Mouse (Mus musculus) stomach, embryonic 15.5 days (tissue): ENCODE data around the gene Fgr. TPM values are rescaled to one million over a fixed set of nuclear protein-coding genes. Genes with fewer than 3 reads are reported as not detected.

Experiments
- ATAC-seq: fragments of 200-750 bp; cut with Nextera tagmentation; 2 replicates; pipeline ENCODE4 v1.8.0; 2017; ENCODE audit warnings: low read depth, moderate number of reproducible peaks, moderate TSS enrichment; ENCODE audit not compliant: insufficient read depth, low FRiP score
- H3K27ac ChIP-seq: fragments of 300-500 bp; sonication (generic); 2 replicates; pipeline ENCODE4 v1.5.1; 2015; ENCODE audit warnings: mild to moderate bottlenecking, inconsistent platforms
- H3K27me3 ChIP-seq: fragments of 300-500 bp; sonication (generic); replicated peaks from 2 replicates; pipeline ENCODE4 v1.6.1; 2015; ENCODE audit warnings: inconsistent platforms
- H3K36me3 ChIP-seq: fragments of 300-500 bp; sonication (generic); 2 replicates; pipeline ENCODE4 v1.6.1; 2015; ENCODE audit warnings: inconsistent platforms
- H3K4me1 ChIP-seq: fragments of 300-500 bp; sonication (generic); 2 replicates; pipeline ENCODE4 v1.6.1; 2015; ENCODE audit warnings: inconsistent platforms
- H3K4me2 ChIP-seq: fragments of 300-500 bp; sonication (generic); 2 replicates; pipeline ENCODE4 v1.6.1; 2015; ENCODE audit warnings: mild to moderate bottlenecking, inconsistent platforms
- H3K4me3 ChIP-seq: fragments of 300-500 bp; sonication (generic); replicated peaks from 2 replicates; pipeline ENCODE4 v1.5.1; 2015; ENCODE audit warnings: inconsistent platforms
- H3K9ac ChIP-seq: fragments of 300-500 bp; sonication (generic); 2 replicates; pipeline ENCODE4 v1.6.1; 2015; ENCODE audit warnings: inconsistent platforms
- H3K9me3 ChIP-seq: fragments of 300-500 bp; sonication (generic); 2 replicates; pipeline ENCODE4 v1.6.1; 2016; ENCODE audit warnings: inconsistent platforms
- WGBS: fragments of 180-500 bp; shearing (Covaris S2); methylation state at CpG from one replicate; pipeline ENCODE4 v1.1.7; 2015; 5-methylcytosine and 5-hydroxymethylcytosine counted together
- polyA plus RNA-seq: library from polyadenylated mRNA; unstranded; fragments of >200 nt; fragmentation: Nextera tagmentation; extraction: Ambion mirVana; gene quantifications from 2 replicates; pipeline ENCODE4 v1.2.1, GENCODE M21; 2015

The Fgr gene
- polyA plus RNA-seq, 1 experiment from 2014 or later, result 1.6 TPM

- H3K4me3 ChIP-seq, result no peak overlapping the region
- no peak overlapping the region for H3K4me2 ChIP-seq
- no peaks in the 10 kb centered on the region for H3K36me3 ChIP-seq
- H3K4me1 ChIP-seq, result peaks cover 98% of the 10 kb centered on the region
- H3K9ac ChIP-seq, result no peak overlapping the region
- H3K27me3 ChIP-seq, result no peaks in the 10 kb centered on the region
- 0 out of 2 replicates have a peak overlapping the region, but pooled peaks have one; percentile 81 for H3K27ac ChIP-seq
- WGBS, result 40% methylated on average over 6 of the region's 6 CpGs
- H3K9me3 ChIP-seq, result no peaks in the 10 kb centered on the region
- no peak for ATAC-seq
Observed at GRCm38 (mm10) chr4:133044647-133045094, 70.8 kb downstream of the Fgr start.

- peaks cover 100% of the 10 kb centered on the region for H3K4me1 ChIP-seq
- no peaks in the 10 kb centered on the region for H3K36me3 ChIP-seq
- no peak overlapping the region for H3K9ac ChIP-seq
- 0 out of 2 replicates have a peak overlapping the region, but pooled peaks have one; percentile 24 for H3K4me2 ChIP-seq
- ATAC-seq, result no peak
- peak overlapping the region; percentile 73 for H3K27ac ChIP-seq
- H3K27me3 ChIP-seq, result no peaks in the 10 kb centered on the region
- no peaks in the 10 kb centered on the region for H3K9me3 ChIP-seq
- no peak overlapping the region for H3K4me3 ChIP-seq
- WGBS, result 44% methylated on average over 11 of the region's 11 CpGs
Observed at GRCm38 (mm10) chr4:133045771-133046474, 72.0 kb downstream of the Fgr start.

- Histone ChIP-seq H3K36me3 (no peaks in the 10 kb centered on the region), H3K4me1 (peaks cover 100% of the 10 kb centered on the region), H3K9ac (no peak overlapping the region), H3K27ac (peak overlapping the region; percentile 73; the same call in 1 of the 2 replicates), H3K9me3 (no peaks in the 10 kb centered on the region), H3K27me3 (no peaks in the 10 kb centered on the region), H3K4me3 (no peak overlapping the region), H3K4me2 (peak overlapping the region; percentile 19; the same call in 1 of the 2 replicates)
- WGBS, result 37% methylated on average over 12 of the region's 12 CpGs
- no peak for ATAC-seq
Observed at GRCm38 (mm10) chr4:133046691-133047352, 72.9 kb downstream of the Fgr start.

GRCm38 (mm10) chr4:133047353-133048105, 73.6 kb downstream of the Fgr start:
- Histone ChIP-seq H3K4me1 (peaks cover 100% of the 10 kb centered on the region), H3K9me3 (no peaks in the 10 kb centered on the region), H3K4me3 (no peak overlapping the region), H3K27me3 (no peaks in the 10 kb centered on the region), H3K4me2 (peak overlapping the region; percentile 19; the same call in 1 of the 2 replicates), H3K36me3 (no peaks in the 10 kb centered on the region), H3K9ac (no peak overlapping the region), H3K27ac (peak overlapping the region; percentile 73; the same call in 1 of the 2 replicates)
- WGBS, result 31% methylated on average over 16 of the region's 16 CpGs
- ATAC-seq, result no peak

GRCm38 (mm10) chr4:133049071-133049920, 75.4 kb downstream of the Fgr start:
- H3K27ac ChIP-seq, result peak overlapping the region; percentile 61; the same call in 1 of the 2 replicates
- ATAC-seq, result no peak
- H3K4me1 ChIP-seq, result peaks cover 99% of the 10 kb centered on the region
- H3K27me3 ChIP-seq, result no peaks in the 10 kb centered on the region
- H3K9ac ChIP-seq, result no peak overlapping the region
- H3K4me3 ChIP-seq, result no peak overlapping the region
- H3K9me3 ChIP-seq, result no peaks in the 10 kb centered on the region
- H3K4me2 ChIP-seq, result no peak overlapping the region
- 61% methylated on average over 19 of the region's 19 CpGs for WGBS
- no peaks in the 10 kb centered on the region for H3K36me3 ChIP-seq

- 0 out of 2 replicates have a peak, but pooled peaks cover under 1% of the 10 kb centered on the region for H3K36me3 ChIP-seq
- no peak overlapping the region for H3K4me3 ChIP-seq
- peak overlapping the region; percentile 41; the same call in 1 of the 2 replicates for H3K27ac ChIP-seq
- no peak overlapping the region for H3K9ac ChIP-seq
- no peak overlapping the region for H3K4me2 ChIP-seq
- WGBS, result 65% methylated on average over 9 of the region's 9 CpGs
- H3K27me3 ChIP-seq, result no peaks in the 10 kb centered on the region
- ATAC-seq, result no peak
- peaks cover 98% of the 10 kb centered on the region for H3K4me1 ChIP-seq
- H3K9me3 ChIP-seq, result no peaks in the 10 kb centered on the region
Observed at GRCm38 (mm10) chr4:133050196-133050836, 76.4 kb downstream of the Fgr start.

GRCm38 (mm10) chr4:133050837-133051549, 77.1 kb downstream of the Fgr start:
- Histone ChIP-seq H3K4me1 (peaks cover 98% of the 10 kb centered on the region), H3K9me3 (no peaks in the 10 kb centered on the region), H3K27ac (0 out of 2 replicates have a peak overlapping the region, but pooled peaks have one; percentile 40), H3K9ac (no peak overlapping the region), H3K27me3 (no peaks in the 10 kb centered on the region), H3K36me3 (0 out of 2 replicates have a peak, but pooled peaks cover 4% of the 10 kb centered on the region), H3K4me2 (no peak overlapping the region), H3K4me3 (no peak overlapping the region)
- whole genome bisulfite sequencing, result 78% methylated on average over 6 of the region's 6 CpGs
- ATAC-seq, result no peak

- no peak for ATAC-seq
- peaks cover 98% of the 10 kb centered on the region for H3K4me1 ChIP-seq
Observed at GRCm38 (mm10) chr4:133051550-133051865, 77.6 kb downstream of the Fgr start.

More at GRCm38 (mm10) chr4:133051550-133051865, 77.6 kb downstream of the Fgr start:
- H3K9ac ChIP-seq, result no peak overlapping the region
- H3K9me3 ChIP-seq, result no peaks in the 10 kb centered on the region
- WGBS, result 51% methylated on average over 14 of the region's 14 CpGs
- 0 out of 2 replicates have a peak overlapping the region, but pooled peaks have one; percentile 40 for H3K27ac ChIP-seq
- H3K36me3 ChIP-seq, result 0 out of 2 replicates have a peak, but pooled peaks cover 4% of the 10 kb centered on the region
- no peaks in the 10 kb centered on the region for H3K27me3 ChIP-seq
- no peak overlapping the region for H3K4me3 ChIP-seq
- no peak overlapping the region for H3K4me2 ChIP-seq
